Mouse (Mus musculus): ENCODE data around the gene Htra1. TPM values are rescaled to one million over a fixed set of nuclear protein-coding genes. Genes with fewer than 3 reads are reported as not detected.
A peak's percentile ranks its signal among the peaks of the same experiment; 100 is the strongest.

Gene Htra1
- total RNA-seq, 1 experiment: 96.3 TPM

DNA sequence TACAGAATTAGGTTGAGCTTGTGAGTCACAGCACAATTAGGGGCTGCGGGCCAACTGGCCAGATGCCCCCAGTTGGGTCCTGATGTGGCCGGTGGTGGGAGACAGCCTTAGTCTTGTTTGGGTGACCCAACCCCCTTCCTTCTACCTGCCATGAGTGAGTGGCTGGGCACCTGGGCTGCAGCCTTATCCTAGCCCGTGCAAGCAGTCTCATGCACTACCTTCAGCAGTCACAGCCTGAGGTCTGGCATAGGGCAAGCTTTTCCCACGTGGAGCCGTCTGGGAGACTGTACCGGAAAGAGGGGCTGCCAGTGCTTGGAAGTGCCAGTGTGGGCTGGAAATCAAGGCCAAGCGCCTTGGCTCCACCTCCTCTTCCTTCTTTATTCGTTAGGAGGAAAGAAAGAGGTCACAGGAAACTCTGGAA lies 13.4 kb downstream of the Htra1 start:
- in situ Hi-C loops (cut with MboI; ENCODE audit: low sequenced_read_pairs in 2 of 2, unreplicated experiment in 2 of 2): no loop called here
- H3K9ac ChIP-seq (ENCODE audit: insufficient read depth, low read depth, low read length, poor library complexity, severe bottlenecking): peak overlapping the region; percentile 77; the same call in 1 of the 2 replicates
- TF ChIP-seq ZC3H11A (IDR thresholded peaks at IDR 0.05; ENCODE audit: borderline replicate concordance, low read depth, low read length) (no peak), MAFK (IDR thresholded peaks at IDR 0.05; ENCODE audit: insufficient read depth, low read depth, low read length) (no peak)
- H3K27ac ChIP-seq (ENCODE audit: insufficient read depth, low read depth, low read length, poor library complexity, severe bottlenecking): peak overlapping the region; percentile 90; the same call in 1 of the 2 replicates
- no peaks in the 10 kb centered on the region for H3K9me3 ChIP-seq (ENCODE audit: control insufficient read depth, insufficient read depth, low read depth, low read length)
- no peaks in the 10 kb centered on the region for H3K36me3 ChIP-seq (ENCODE audit: control insufficient read depth, insufficient read depth, low read length, poor library complexity, severe bottlenecking)
- H3K4me3 ChIP-seq (ENCODE audit: insufficient read depth in 1 of 2, low read depth in 1 of 2, low read length in 2 of 2, poor library complexity in 1 of 2, severe bottlenecking in 1 of 2): peak overlapping the region; percentile 30 to 68
- DNase-seq (ENCODE audit: low read depth, low spot score): no peak
- H3K4me1 ChIP-seq (ENCODE audit: control insufficient read depth in 2 of 2, insufficient read depth in 2 of 2, low read length in 2 of 2, poor library complexity in 1 of 2): peaks cover 9 to 24% of the 10 kb centered on the region in 2 experiments; a peak in 3 of 4 replicates

DNA sequence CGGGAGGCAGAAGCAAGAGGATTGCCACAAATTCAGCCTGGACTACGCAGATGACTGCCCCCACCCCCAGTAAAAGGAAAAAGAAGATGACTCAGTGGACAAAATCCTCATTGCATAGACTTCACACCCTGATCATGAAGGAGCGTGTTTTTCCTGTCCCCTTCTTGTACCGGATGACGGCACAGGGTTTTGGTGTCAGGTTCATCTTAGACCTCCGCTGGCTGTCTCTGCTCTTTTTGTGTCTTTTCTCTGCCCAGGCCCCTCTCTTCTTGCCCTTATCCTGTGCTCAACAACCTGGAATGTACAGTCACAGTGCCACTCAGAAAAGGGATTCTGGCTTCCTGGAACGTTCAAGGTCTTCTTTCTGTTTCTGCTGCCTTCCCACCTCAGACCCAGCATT lies 14.6 kb downstream of the Htra1 start:
- H3K4me3 ChIP-seq (ENCODE audit: insufficient read depth in 1 of 2, low read depth in 1 of 2, low read length in 2 of 2, poor library complexity in 1 of 2, severe bottlenecking in 1 of 2): no peak overlapping the region
- DNase-seq (ENCODE audit: low read depth, low spot score): no peak
- peaks cover 2 to 16% of the 10 kb centered on the region in 2 experiments; a peak in 2 of 4 replicates for H3K4me1 ChIP-seq (ENCODE audit: control insufficient read depth in 2 of 2, insufficient read depth in 2 of 2, low read length in 2 of 2, poor library complexity in 1 of 2)
- no peaks in the 10 kb centered on the region for H3K36me3 ChIP-seq (ENCODE audit: control insufficient read depth, insufficient read depth, low read length, poor library complexity, severe bottlenecking)
- in situ Hi-C loops (cut with MboI; ENCODE audit: low sequenced_read_pairs in 2 of 2, unreplicated experiment in 2 of 2): no loop called here
- no peaks in the 10 kb centered on the region for H3K9me3 ChIP-seq (ENCODE audit: control insufficient read depth, insufficient read depth, low read depth, low read length)
- no peak for TF ChIP-seq HCFC1 (IDR thresholded peaks at IDR 0.05; ENCODE audit: borderline replicate concordance, insufficient read depth, low read length)
- no peak for TF ChIP-seq ZNF384 (IDR thresholded peaks at IDR 0.05; ENCODE audit: low read depth, low read length)
- no peak for TF ChIP-seq MAFK (IDR thresholded peaks at IDR 0.05; ENCODE audit: insufficient read depth, low read depth, low read length)
- TF ChIP-seq CHD2 (IDR thresholded peaks at IDR 0.05; ENCODE audit: low read depth, low read length): no peak
- no peak for TF ChIP-seq ZC3H11A (IDR thresholded peaks at IDR 0.05; ENCODE audit: borderline replicate concordance, low read depth, low read length)
- peak overlapping the region; percentile 36; the same call in 1 of the 2 replicates for H3K9ac ChIP-seq (ENCODE audit: insufficient read depth, low read depth, low read length, poor library complexity, severe bottlenecking)
- H3K27ac ChIP-seq (ENCODE audit: insufficient read depth, low read depth, low read length, poor library complexity, severe bottlenecking): peak overlapping the region; percentile 47; the same call in 1 of the 2 replicates

DNA sequence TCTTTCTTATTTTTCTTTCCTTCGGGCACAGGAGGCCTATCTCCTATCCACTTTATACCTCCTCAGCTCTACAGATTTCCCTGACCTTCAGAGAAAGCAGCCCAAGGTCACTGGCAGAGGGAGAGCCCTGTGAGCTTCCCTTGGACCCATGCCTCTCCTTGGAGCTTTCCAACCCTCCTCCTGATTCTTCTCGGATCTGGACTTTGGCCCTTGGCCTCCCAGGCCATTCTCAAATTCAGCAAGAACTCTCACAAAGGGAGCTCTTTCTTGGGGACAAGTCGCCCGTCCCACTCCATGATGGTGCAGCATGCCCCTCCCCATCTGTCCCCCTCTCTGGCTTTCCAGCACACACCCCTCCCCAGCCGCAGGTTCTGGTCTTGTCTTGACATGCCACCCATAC lies 15.1 kb downstream of the Htra1 start:
- Histone ChIP-seq H3K36me3 (ENCODE audit: control insufficient read depth, insufficient read depth, low read length, poor library complexity, severe bottlenecking) (no peaks in the 10 kb centered on the region), H3K9ac (ENCODE audit: insufficient read depth, low read depth, low read length, poor library complexity, severe bottlenecking) (peak overlapping the region; percentile 36; the same call in 1 of the 2 replicates), H3K27ac (ENCODE audit: insufficient read depth, low read depth, low read length, poor library complexity, severe bottlenecking) (peak overlapping the region; percentile 47; the same call in 1 of the 2 replicates), H3K4me3 (ENCODE audit: insufficient read depth in 1 of 2, low read depth in 1 of 2, low read length in 2 of 2, poor library complexity in 1 of 2, severe bottlenecking in 1 of 2) (no peak overlapping the region), H3K4me1 (ENCODE audit: control insufficient read depth in 2 of 2, insufficient read depth in 2 of 2, low read length in 2 of 2, poor library complexity in 1 of 2) (peaks cover 2 to 14% of the 10 kb centered on the region in 2 experiments; a peak in 2 of 4 replicates), H3K9me3 (ENCODE audit: control insufficient read depth, insufficient read depth, low read depth, low read length) (no peaks in the 10 kb centered on the region)
- TF ChIP-seq HCFC1 (IDR thresholded peaks at IDR 0.05; ENCODE audit: borderline replicate concordance, insufficient read depth, low read length): no peak
- TF ChIP-seq ZNF384 (IDR thresholded peaks at IDR 0.05; ENCODE audit: low read depth, low read length): no peak
- TF ChIP-seq MAFK (IDR thresholded peaks at IDR 0.05; ENCODE audit: insufficient read depth, low read depth, low read length): no peak
- no peak for TF ChIP-seq CHD2 (IDR thresholded peaks at IDR 0.05; ENCODE audit: low read depth, low read length)
- no peak for TF ChIP-seq ZC3H11A (IDR thresholded peaks at IDR 0.05; ENCODE audit: borderline replicate concordance, low read depth, low read length)
- in situ Hi-C loops (cut with MboI; ENCODE audit: low sequenced_read_pairs in 2 of 2, unreplicated experiment in 2 of 2): no loop called here
- no peak for DNase-seq (ENCODE audit: low read depth, low spot score)

DNA sequence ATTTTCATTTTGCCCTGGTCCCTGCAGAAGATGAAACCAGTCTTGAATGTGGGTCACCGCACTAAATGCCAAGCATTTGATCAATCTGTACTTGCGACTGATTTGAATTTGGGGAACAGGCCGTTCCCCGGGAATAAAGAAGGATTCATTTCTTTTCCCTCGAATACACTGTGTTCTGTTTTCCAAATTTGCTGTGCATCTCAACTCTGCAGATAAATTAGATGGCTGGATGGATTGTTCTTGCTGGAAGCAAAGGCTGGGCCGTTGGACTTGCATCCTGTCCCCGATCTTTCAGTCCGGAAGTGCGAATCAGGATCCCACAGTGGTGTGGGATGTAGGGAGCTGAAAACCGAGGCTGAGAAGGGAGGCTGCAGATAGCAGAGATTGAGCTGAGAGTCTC lies 17.5 kb downstream of the Htra1 start:
- DNase-seq (ENCODE audit: low read depth, low spot score): no peak
- in situ Hi-C loops (cut with MboI; ENCODE audit: low sequenced_read_pairs in 2 of 2, unreplicated experiment in 2 of 2): no loop called here
- no peak for TF ChIP-seq ZC3H11A (IDR thresholded peaks at IDR 0.05; ENCODE audit: borderline replicate concordance, low read depth, low read length)
- no peak for TF ChIP-seq CHD2 (IDR thresholded peaks at IDR 0.05; ENCODE audit: low read depth, low read length)
- TF ChIP-seq HCFC1 (IDR thresholded peaks at IDR 0.05; ENCODE audit: borderline replicate concordance, insufficient read depth, low read length): no peak
- TF ChIP-seq ZNF384 (IDR thresholded peaks at IDR 0.05; ENCODE audit: low read depth, low read length): no peak
- TF ChIP-seq MAFK (IDR thresholded peaks at IDR 0.05; ENCODE audit: insufficient read depth, low read depth, low read length): no peak

DNA sequence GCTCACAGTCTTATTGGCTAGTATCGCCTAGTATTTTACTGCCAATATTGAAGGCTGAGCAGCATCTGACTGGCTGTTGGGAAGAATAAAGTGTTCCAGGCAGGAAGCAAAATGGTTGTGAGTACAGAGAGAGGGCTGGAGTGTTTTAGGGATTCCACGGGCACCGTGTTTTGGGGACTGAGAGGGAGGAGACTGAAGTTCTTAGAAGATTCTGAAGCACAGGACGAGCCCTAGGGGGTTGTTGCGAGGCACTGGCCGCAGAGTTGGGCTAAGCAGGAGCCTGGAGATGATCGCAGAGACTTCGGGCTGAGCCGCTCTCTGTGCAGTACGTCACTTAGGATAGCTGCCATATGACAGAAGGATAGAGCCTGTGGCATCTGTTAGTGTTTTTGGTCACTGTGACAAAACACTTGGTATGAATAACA lies 18.3 kb downstream of the Htra1 start:
- no peak overlapping the region for H3K9ac ChIP-seq (ENCODE audit: insufficient read depth, low read depth, low read length, poor library complexity, severe bottlenecking)
- H3K36me3 ChIP-seq (ENCODE audit: control insufficient read depth, insufficient read depth, low read length, poor library complexity, severe bottlenecking): no peaks in the 10 kb centered on the region
- no peak overlapping the region for H3K4me3 ChIP-seq (ENCODE audit: insufficient read depth in 1 of 2, low read depth in 1 of 2, low read length in 2 of 2, poor library complexity in 1 of 2, severe bottlenecking in 1 of 2)
- in situ Hi-C loops (cut with MboI; ENCODE audit: low sequenced_read_pairs in 2 of 2, unreplicated experiment in 2 of 2): no loop called here
- H3K27ac ChIP-seq (ENCODE audit: insufficient read depth, low read depth, low read length, poor library complexity, severe bottlenecking): no peak overlapping the region
- no peak for DNase-seq (ENCODE audit: low read depth, low spot score)
- no peaks in the 10 kb centered on the region for H3K9me3 ChIP-seq (ENCODE audit: control insufficient read depth, insufficient read depth, low read depth, low read length)
- H3K4me1 ChIP-seq (ENCODE audit: control insufficient read depth in 2 of 2, insufficient read depth in 2 of 2, low read length in 2 of 2, poor library complexity in 1 of 2): peaks cover 2 to 8% of the 10 kb centered on the region in 2 experiments; a peak in 2 of 4 replicates
- TF ChIP-seq ZC3H11A (IDR thresholded peaks at IDR 0.05; ENCODE audit: borderline replicate concordance, low read depth, low read length): no peak
- TF ChIP-seq ZNF384 (IDR thresholded peaks at IDR 0.05; ENCODE audit: low read depth, low read length): no peak
- TF ChIP-seq HCFC1 (IDR thresholded peaks at IDR 0.05; ENCODE audit: borderline replicate concordance, insufficient read depth, low read length): no peak
- no peak for TF ChIP-seq MAFK (IDR thresholded peaks at IDR 0.05; ENCODE audit: insufficient read depth, low read depth, low read length)
- no peak for TF ChIP-seq CHD2 (IDR thresholded peaks at IDR 0.05; ENCODE audit: low read depth, low read length)

More for the DNA sequence above, 17.5 kb downstream of the Htra1 start:
- H3K27ac ChIP-seq (ENCODE audit: insufficient read depth, low read depth, low read length, poor library complexity, severe bottlenecking): no peak overlapping the region
- peaks cover 2 to 8% of the 10 kb centered on the region in 2 experiments; a peak in 2 of 4 replicates for H3K4me1 ChIP-seq (ENCODE audit: control insufficient read depth in 2 of 2, insufficient read depth in 2 of 2, low read length in 2 of 2, poor library complexity in 1 of 2)
- no peak overlapping the region for H3K9ac ChIP-seq (ENCODE audit: insufficient read depth, low read depth, low read length, poor library complexity, severe bottlenecking)
- no peaks in the 10 kb centered on the region for H3K36me3 ChIP-seq (ENCODE audit: control insufficient read depth, insufficient read depth, low read length, poor library complexity, severe bottlenecking)
- H3K4me3 ChIP-seq (ENCODE audit: insufficient read depth in 1 of 2, low read depth in 1 of 2, low read length in 2 of 2, poor library complexity in 1 of 2, severe bottlenecking in 1 of 2): no peak overlapping the region
- no peaks in the 10 kb centered on the region for H3K9me3 ChIP-seq (ENCODE audit: control insufficient read depth, insufficient read depth, low read depth, low read length)
